Mouse (Mus musculus): Measurements from ENCODE around the gene Ednra. TPM values are rescaled to one million over a fixed set of nuclear protein-coding genes. Genes with fewer than 3 reads are reported as not detected.

Gene Ednra
- polyA plus RNA-seq, 1 experiment: 50.1 TPM

GRCm38 (mm10) chr8:77725406-77725805, 1.1 kb upstream of the Ednra start:
- Histone ChIP-seq H3K4me3 (replicated peaks; ENCODE audit: extremely low read depth, low read depth, low read length) (no peak overlapping the region), H3K4me1 (ENCODE audit: control insufficient read depth, insufficient read depth, low read length) (no peaks in the 10 kb centered on the region; the same call in 1 of the 2 replicates)
- 66% methylated on average over 5 of the region's 5 CpGs for WGBS
- TF ChIP-seq CTCF (IDR thresholded peaks at IDR 0.05; ENCODE audit: insufficient read depth, low read length) (no peak), POLR2A (IDR thresholded peaks at IDR 0.05; ENCODE audit: borderline replicate concordance, extremely low read depth, low read depth, low read length) (no peak)
- no peak for DNase-seq

- no peak for DNase-seq
- H3K4me1 ChIP-seq (ENCODE audit: control insufficient read depth, insufficient read depth, low read length): no peaks in the 10 kb centered on the region; the same call in 1 of the 2 replicates
- WGBS: 5% methylated on average over 16 of the region's 16 CpGs
- peak overlapping the region; percentile 80 for H3K4me3 ChIP-seq (replicated peaks; ENCODE audit: extremely low read depth, low read depth, low read length)
- no peak for TF ChIP-seq POLR2A (IDR thresholded peaks at IDR 0.05; ENCODE audit: borderline replicate concordance, extremely low read depth, low read depth, low read length)
Measured at GRCm38 (mm10) chr8:77723534-77724045, 674 bp downstream of the Ednra start.

- 74% methylated on average over 4 of the region's 4 CpGs for WGBS
- no peak for TF ChIP-seq CTCF (IDR thresholded peaks at IDR 0.05; ENCODE audit: insufficient read depth, low read length)
- TF ChIP-seq POLR2A (IDR thresholded peaks at IDR 0.05; ENCODE audit: borderline replicate concordance, extremely low read depth, low read depth, low read length): no peak
- DNase-seq: no peak
- Histone ChIP-seq H3K4me1 (ENCODE audit: control insufficient read depth, insufficient read depth, low read length) (no peaks in the 10 kb centered on the region; the same call in 1 of the 2 replicates), H3K4me3 (replicated peaks; ENCODE audit: extremely low read depth, low read depth, low read length) (peak overlapping the region; percentile 24)
Measured at GRCm38 (mm10) chr8:77723018-77723417, 1.2 kb downstream of the Ednra start.

- TF ChIP-seq CTCF (IDR thresholded peaks at IDR 0.05; ENCODE audit: insufficient read depth, low read length) (no peak), POLR2A (IDR thresholded peaks at IDR 0.05; ENCODE audit: borderline replicate concordance, extremely low read depth, low read depth, low read length) (no peak)
- H3K4me1 ChIP-seq (ENCODE audit: control insufficient read depth, insufficient read depth, low read length): no peaks in the 10 kb centered on the region
- 50% methylated on average over 2 of the region's 2 CpGs for WGBS
- no peak for DNase-seq
- H3K4me3 ChIP-seq (replicated peaks; ENCODE audit: extremely low read depth, low read depth, low read length): no peak overlapping the region
Measured at GRCm38 (mm10) chr8:77718933-77719332, 5.3 kb downstream of the Ednra start.

GRCm38 (mm10) chr8:77717036-77717435, 7.2 kb downstream of the Ednra start:
- Histone ChIP-seq H3K4me3 (replicated peaks; ENCODE audit: extremely low read depth, low read depth, low read length) (no peak overlapping the region), H3K4me1 (ENCODE audit: control insufficient read depth, insufficient read depth, low read length) (no peaks in the 10 kb centered on the region)
- DNase-seq: no peak
- 33% methylated on average over 2 of the region's 2 CpGs for WGBS
- TF ChIP-seq POLR2A (IDR thresholded peaks at IDR 0.05; ENCODE audit: borderline replicate concordance, extremely low read depth, low read depth, low read length) (no peak), CTCF (IDR thresholded peaks at IDR 0.05; ENCODE audit: insufficient read depth, low read length) (no peak)

- Histone ChIP-seq H3K4me1 (ENCODE audit: control insufficient read depth, insufficient read depth, low read length) (no peaks in the 10 kb centered on the region), H3K4me3 (replicated peaks; ENCODE audit: extremely low read depth, low read depth, low read length) (no peak overlapping the region)
- TF ChIP-seq POLR2A (IDR thresholded peaks at IDR 0.05; ENCODE audit: borderline replicate concordance, extremely low read depth, low read depth, low read length) (no peak), CTCF (IDR thresholded peaks at IDR 0.05; ENCODE audit: insufficient read depth, low read length) (no peak)
- 66% methylated on average over 7 of the region's 7 CpGs for WGBS
- DNase-seq: no peak
Measured at GRCm38 (mm10) chr8:77714455-77714854, 9.8 kb downstream of the Ednra start.

GRCm38 (mm10) chr8:77713688-77714087, 10.6 kb downstream of the Ednra start:
- Histone ChIP-seq H3K4me1 (ENCODE audit: control insufficient read depth, insufficient read depth, low read length) (no peaks in the 10 kb centered on the region), H3K4me3 (replicated peaks; ENCODE audit: extremely low read depth, low read depth, low read length) (no peak overlapping the region)
- TF ChIP-seq POLR2A (IDR thresholded peaks at IDR 0.05; ENCODE audit: borderline replicate concordance, extremely low read depth, low read depth, low read length): no peak
- TF ChIP-seq CTCF (IDR thresholded peaks at IDR 0.05; ENCODE audit: insufficient read depth, low read length): no peak
- WGBS: 56% methylated on average over 5 of the region's 5 CpGs
- DNase-seq: no peak

- TF ChIP-seq CTCF (IDR thresholded peaks at IDR 0.05; ENCODE audit: insufficient read depth, low read length) (no peak), POLR2A (IDR thresholded peaks at IDR 0.05; ENCODE audit: borderline replicate concordance, extremely low read depth, low read depth, low read length) (no peak)
- Histone ChIP-seq H3K4me1 (ENCODE audit: control insufficient read depth, insufficient read depth, low read length) (no peaks in the 10 kb centered on the region), H3K4me3 (replicated peaks; ENCODE audit: extremely low read depth, low read depth, low read length) (no peak overlapping the region)
- no peak for DNase-seq
- WGBS: 82% methylated on average over 4 of the region's 4 CpGs
Measured at GRCm38 (mm10) chr8:77704768-77705167, 19.5 kb downstream of the Ednra start.

- WGBS: 78% methylated on average over 10 of the region's 10 CpGs
- TF ChIP-seq POLR2A (IDR thresholded peaks at IDR 0.05; ENCODE audit: borderline replicate concordance, extremely low read depth, low read depth, low read length) (no peak), CTCF (IDR thresholded peaks at IDR 0.05; ENCODE audit: insufficient read depth, low read length) (no peak)
- Histone ChIP-seq H3K4me1 (ENCODE audit: control insufficient read depth, insufficient read depth, low read length) (0 out of 2 replicates have a peak, but pooled peaks cover 2% of the 10 kb centered on the region), H3K4me3 (replicated peaks; ENCODE audit: extremely low read depth, low read depth, low read length) (no peak overlapping the region)
- no peak for DNase-seq
Measured at GRCm38 (mm10) chr8:77698028-77698427, 26.2 kb downstream of the Ednra start.

- no peak overlapping the region for H3K4me3 ChIP-seq (replicated peaks; ENCODE audit: extremely low read depth, low read depth, low read length)
- WGBS: 78% methylated on average over 4 of the region's 4 CpGs
Measured at GRCm38 (mm10) chr8:77696182-77696581, 28.1 kb downstream of the Ednra start.

More at GRCm38 (mm10) chr8:77696182-77696581, 28.1 kb downstream of the Ednra start:
- no peak for TF ChIP-seq CTCF (IDR thresholded peaks at IDR 0.05; ENCODE audit: insufficient read depth, low read length)
- H3K4me1 ChIP-seq (ENCODE audit: control insufficient read depth, insufficient read depth, low read length): 0 out of 2 replicates have a peak, but pooled peaks cover 2% of the 10 kb centered on the region
- DNase-seq: no peak

Data from lung, adult 2 months (tissue).